Mouse (Mus musculus): ENCODE measurements around the gene Zkscan7. TPM values are rescaled to one million over a fixed set of nuclear protein-coding genes. Genes with fewer than 3 reads are reported as not detected.

Gene Zkscan7
- polyA plus RNA-seq, 1 experiment from 2014 or later: 5.7 TPM

GRCm38 (mm10) chr9:122928915-122929314, 43.4 kb downstream of the Zkscan7 start:
- Histone ChIP-seq H3K36me3 (ENCODE audit: control insufficient read depth, insufficient read depth, low read length) (peaks cover 55% of the 10 kb centered on the region), H3K27me3 (ENCODE audit: control insufficient read depth, insufficient read depth, low read length) (no peaks in the 10 kb centered on the region), H3K4me3 (ENCODE audit: low read depth, low read length) (no peak overlapping the region), H3K4me2 (ENCODE audit: low read depth, low read length, severe bottlenecking) (no peak overlapping the region), H3K9me3 (ENCODE audit: control insufficient read depth, low read length) (no peaks in the 10 kb centered on the region; the same call in 1 of the 2 replicates), H3K9ac (ENCODE audit: low read length) (no peak overlapping the region), H3K27ac (ENCODE audit: low read depth, low read length) (no peak overlapping the region), H3K4me1 (replicated peaks; ENCODE audit: control insufficient read depth, insufficient read depth, low read length) (peaks cover under 1% of the 10 kb centered on the region; the same call in 1 of the 2 replicates)
- ATAC-seq (replicated peaks; ENCODE audit: low FRiP score) (no peak), DNase-seq (ENCODE audit: low spot score) (no peak)
- WGBS: 96% methylated on average over 3 of the region's 3 CpGs

Other genes with a start within 250 kb of the Zkscan7 start
- gene Topaz1, start 138.3 kb upstream of the Zkscan7 start, polyA plus RNA-seq (2014; fragmentation: Nextera tagmentation; extraction: Ambion mirVana): not detected in 2 replicates
- gene Tcaim, start 80.1 kb upstream of the Zkscan7 start, polyA plus RNA-seq (2014; fragmentation: Nextera tagmentation; extraction: Ambion mirVana): 5.6 and 6.0 TPM in 2 replicates
- gene Gm35549, start 41.6 kb upstream of the Zkscan7 start, polyA plus RNA-seq (2014; fragmentation: Nextera tagmentation; extraction: Ambion mirVana): 0.67 TPM in 1 of 2 replicates, not detected in the other
- 75.9 and 81.8 TPM in 2 replicates for gene Zfp445, start 19.7 kb upstream of the Zkscan7 start, polyA plus RNA-seq (2014; fragmentation: Nextera tagmentation; extraction: Ambion mirVana)
- 32.2 and 34.8 TPM in 2 replicates for gene Zfp105, start 37.4 kb downstream of the Zkscan7 start, polyA plus RNA-seq (2014; fragmentation: Nextera tagmentation; extraction: Ambion mirVana)
- 28.9 and 31.9 TPM in 2 replicates for gene 1110059G10Rik, start 65.3 kb downstream of the Zkscan7 start, polyA plus RNA-seq (2014; fragmentation: Nextera tagmentation; extraction: Ambion mirVana)
- gene Kif15, start 65.4 kb downstream of the Zkscan7 start, polyA plus RNA-seq (2014; fragmentation: Nextera tagmentation; extraction: Ambion mirVana): 93.9 and 109 TPM in 2 replicates
- gene Tmem42, start 135.6 kb downstream of the Zkscan7 start, polyA plus RNA-seq (2014; fragmentation: Nextera tagmentation; extraction: Ambion mirVana): 17.2 and 17.6 TPM in 2 replicates
- gene Tgm4, start 149.0 kb downstream of the Zkscan7 start, polyA plus RNA-seq (2014; fragmentation: Nextera tagmentation; extraction: Ambion mirVana): 0.47 and 1.3 TPM in 2 replicates
- 69.1 and 69.2 TPM in 2 replicates for gene Zdhhc3, start 227.5 kb downstream of the Zkscan7 start, polyA plus RNA-seq (2014; fragmentation: Nextera tagmentation; extraction: Ambion mirVana)
- gene Exosc7, start 227.5 kb downstream of the Zkscan7 start, polyA plus RNA-seq (2014; fragmentation: Nextera tagmentation; extraction: Ambion mirVana): 133 and 142 TPM in 2 replicates

Measured in forebrain, embryonic 11.5 days (tissue).